Mouse (Mus musculus): ENCODE data around the gene Cpeb4.
A peak's percentile ranks its signal among the peaks of the same experiment; 100 is the strongest.

The Cpeb4 gene

DNA sequence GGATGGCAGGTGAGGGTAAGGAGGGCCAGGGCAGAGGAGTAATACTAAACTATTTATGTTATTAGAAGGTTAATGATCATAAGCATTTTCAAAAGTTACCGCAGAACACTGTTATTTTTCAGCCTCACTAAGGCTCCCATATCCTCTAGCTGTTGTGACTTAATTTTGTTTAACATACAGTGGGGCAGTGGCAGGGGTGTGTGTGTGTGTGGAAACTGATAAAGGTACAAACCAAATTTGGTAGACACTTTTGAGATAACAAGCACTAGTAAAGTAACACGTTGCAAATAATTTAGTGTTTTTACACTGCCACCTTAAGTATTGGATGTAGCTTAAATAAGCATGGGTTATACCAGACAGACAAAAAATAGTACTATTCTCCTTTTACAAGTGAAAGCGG lies 24.9 kb downstream of the Cpeb4 start:
- no peak for DNase-seq (ENCODE audit: low read depth, low spot score)

DNA sequence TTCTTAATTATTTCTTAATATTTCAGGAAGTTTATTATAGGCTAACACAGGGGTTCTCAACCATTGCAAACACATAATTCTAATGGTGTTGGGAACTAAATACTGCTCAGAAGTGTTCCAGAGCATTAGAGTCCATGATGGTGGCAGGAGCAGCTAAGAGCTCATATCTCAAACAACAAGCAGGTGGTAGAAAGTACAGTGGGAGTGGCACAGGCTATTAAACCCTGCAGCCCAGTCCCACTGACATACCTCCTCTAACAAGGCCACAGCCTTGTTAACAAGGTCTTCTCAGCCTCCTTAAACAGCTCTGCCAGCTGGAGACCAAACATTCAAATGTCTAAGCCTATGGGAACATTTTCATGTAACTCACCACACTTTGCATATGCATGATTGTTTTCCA lies 27.2 kb downstream of the Cpeb4 start:
- no peak for DNase-seq (ENCODE audit: low read depth, low spot score)

DNA sequence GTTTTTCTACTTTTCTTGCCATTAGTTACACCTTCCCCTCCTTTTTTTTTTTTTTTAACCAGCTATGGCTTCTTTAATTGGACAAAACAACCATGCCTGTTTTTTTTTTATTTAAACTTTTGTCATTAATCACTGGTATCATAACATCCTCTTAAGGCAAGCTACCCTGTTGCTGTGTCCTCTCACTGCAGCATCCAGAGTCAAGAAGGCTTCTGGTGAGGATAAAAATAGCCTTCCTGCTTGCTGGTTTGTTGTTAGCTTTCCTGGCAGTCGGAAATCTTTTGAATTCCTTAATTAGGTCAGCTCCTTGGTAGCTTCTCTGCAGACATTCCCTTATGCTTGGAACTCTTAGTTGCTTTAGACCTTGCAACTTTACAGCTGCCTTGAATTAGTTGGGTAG lies 28.7 kb downstream of the Cpeb4 start:
- DNase-seq (ENCODE audit: low read depth, low spot score): no peak

DNA sequence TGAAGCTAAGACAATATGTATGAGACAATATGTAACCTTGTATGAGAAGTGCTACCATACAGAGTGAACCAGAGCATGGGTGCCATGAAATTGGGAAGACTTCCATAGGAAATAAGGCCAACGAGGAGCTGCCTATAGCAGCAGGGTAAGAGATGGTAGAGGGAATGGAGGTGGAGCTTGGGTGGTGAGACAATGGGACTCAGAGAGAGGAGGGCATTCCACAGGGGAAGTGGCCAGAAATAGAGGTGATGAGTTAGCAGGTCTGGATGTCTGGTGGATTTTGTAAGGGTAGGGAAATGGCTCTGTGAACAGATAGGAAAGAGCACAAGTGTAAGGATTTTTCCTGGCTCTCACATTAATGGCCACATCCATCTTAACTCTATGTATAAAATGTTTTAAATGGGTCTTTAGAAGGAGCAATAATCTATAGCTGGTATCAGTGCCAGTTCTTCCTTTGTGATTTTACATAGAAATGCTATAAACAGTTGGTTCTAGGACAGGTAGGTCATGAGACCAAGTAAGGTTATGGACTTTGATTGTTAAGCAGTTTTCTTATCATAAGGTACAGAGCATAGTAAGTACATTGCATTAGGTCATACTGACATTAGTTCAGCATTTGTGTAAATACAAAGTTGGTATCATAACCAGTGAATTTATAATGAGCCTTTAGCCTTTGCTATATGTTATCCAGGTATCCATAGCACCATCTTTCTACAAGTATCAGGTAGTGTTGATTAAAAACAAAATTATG lies 30.4 kb downstream of the Cpeb4 start:
- no peak for DNase-seq (ENCODE audit: low read depth, low spot score)

DNA sequence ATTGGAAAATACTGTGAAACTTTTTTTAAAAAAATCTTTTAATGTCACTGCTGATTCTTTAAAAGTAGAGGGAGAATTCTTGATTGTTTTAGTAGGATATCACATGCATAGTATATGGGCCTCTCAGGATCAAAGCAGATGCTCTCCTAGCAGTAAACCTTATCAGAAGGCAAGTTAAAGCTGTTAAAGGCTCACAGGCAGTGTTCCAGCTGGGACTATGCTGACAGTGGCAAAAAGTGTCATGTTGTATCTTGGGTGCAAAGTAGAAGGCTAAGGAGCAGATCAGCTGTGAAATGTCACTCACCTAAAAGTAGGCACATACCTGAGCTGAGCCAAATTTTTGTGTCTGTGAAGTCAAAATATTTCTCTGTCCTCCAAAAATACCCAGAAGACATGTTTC lies 34.5 kb downstream of the Cpeb4 start:
- no peak for DNase-seq (ENCODE audit: low read depth, low spot score)

DNA sequence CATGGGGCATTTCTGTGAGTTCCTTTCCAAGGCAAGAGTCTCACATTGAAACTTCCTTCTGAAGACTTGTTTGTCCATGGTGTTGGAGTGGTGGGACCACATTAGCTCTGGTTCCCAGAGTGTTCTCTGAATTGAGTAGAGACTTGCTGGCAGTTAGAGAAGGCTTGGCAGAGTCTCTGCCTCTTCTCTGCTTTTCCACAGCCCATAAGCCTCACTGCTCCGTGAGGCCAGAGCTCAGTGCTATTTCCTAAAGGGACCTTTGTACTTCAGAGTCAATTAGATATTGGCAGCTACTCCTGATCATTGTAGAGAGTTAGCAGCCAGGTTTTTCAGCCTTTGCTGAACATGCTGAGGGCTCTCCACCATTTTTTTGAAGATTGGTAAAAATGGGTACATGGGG lies 35.6 kb downstream of the Cpeb4 start:
- no peak for DNase-seq (ENCODE audit: low read depth, low spot score)

DNA sequence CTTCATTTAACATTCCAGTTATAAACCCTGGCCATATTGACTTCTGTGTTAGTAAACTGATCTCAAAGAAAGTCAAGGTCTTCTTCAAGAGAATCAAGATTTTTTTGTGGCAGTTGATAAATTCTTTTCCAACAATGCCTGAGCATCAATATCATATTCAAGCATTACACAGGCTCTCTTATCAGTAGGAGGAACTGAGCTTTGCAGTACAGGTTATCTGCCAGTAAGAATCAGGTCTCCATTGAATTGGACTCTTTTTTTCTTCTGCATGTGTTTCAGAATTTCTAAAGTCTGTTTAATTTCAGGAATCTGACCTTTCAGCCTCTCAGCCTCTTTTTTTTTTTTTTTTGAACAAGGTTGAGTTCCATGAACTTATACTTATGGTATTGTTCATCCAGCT lies 40.9 kb downstream of the Cpeb4 start:
- no peak for DNase-seq (ENCODE audit: low read depth, low spot score)

DNA sequence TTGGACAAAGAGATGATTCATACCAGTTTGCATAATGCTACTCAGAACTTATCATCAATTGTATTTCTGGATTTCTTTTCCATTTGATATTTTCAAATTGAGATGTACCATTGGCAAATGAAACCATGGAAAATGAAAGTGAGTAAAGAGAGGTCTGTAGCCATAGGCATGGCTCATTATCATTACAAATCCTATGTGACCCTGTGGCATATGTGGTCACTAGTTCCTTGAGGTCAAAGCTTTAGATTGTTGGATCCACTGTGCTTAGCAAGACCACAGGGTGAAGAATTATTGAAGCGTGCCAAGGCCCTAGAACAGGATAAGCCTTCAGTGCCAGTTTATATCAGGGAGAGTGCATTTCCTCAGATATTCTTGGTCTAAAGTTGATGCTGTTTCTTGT lies 45.8 kb downstream of the Cpeb4 start:
- no peak for DNase-seq (ENCODE audit: low read depth, low spot score)

DNA sequence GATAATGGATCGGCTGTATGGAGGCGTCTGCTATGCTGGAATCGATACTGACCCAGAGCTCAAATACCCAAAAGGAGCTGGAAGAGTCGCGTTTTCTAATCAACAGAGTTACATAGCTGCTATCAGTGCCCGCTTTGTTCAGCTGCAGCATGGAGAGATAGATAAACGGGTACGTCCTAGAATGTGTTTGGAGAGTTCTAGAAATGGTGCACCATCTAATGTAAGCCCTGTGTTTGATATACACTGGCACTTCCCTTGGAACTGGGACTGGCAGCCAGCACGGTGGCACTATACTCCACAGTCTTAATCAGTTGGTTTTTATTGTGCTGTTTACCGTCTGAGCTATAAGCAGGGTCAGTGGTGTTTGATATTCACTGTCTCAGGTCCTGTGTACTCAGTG lies 58.0 kb downstream of the Cpeb4 start:
- no peak for DNase-seq (ENCODE audit: low read depth, low spot score)

DNA sequence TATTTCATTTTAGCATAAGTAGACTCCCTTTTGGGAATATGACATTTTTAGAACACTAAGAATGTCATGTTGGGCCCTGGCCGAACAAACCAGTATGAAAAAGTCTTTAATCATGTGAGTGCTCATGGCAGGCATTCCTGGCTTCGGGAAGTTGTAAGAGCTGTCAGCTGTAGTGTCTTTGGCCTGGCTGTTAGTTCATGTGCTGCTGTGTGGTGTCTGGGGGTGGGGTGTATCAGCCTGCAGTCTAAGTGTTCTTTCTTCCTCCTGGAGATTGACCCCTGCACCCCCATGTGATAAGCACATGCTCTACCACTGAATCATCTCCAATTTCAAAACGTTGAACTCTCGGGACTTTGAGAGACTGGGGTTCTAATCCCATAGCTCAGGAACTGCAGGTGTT lies 63.6 kb downstream of the Cpeb4 start:
- no peak for DNase-seq (ENCODE audit: low read depth, low spot score)

DNA sequence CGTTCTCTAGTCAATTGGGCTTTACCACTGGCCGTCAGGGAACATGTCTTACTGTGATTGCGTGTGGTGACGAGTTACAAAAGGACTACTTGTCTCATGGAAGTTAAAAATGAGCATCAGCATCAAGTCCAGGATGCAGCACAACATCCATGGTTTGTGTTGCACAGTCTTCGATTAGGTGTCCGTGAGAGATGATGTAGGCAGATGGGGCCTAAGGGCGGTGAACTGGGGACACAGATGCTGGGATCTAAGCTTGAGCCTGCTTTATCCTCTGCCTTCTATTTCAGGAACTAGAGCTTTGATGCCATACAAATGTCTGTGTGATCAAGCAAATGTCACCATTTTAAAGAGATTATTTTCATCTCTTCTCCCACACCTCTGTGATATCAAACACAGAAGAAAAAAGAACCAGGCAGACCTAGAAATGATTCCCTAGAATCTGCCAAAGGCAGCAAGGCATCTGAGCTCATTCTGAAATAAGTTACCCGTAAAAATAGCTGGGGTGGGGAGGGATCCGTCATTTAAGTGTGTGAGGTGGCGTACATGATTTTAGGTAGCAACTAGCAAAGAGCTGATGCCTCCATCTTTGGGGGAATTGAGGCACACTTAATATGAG lies 65.0 kb downstream of the Cpeb4 start:
- DNase-seq (ENCODE audit: low read depth, low spot score): no peak

DNA sequence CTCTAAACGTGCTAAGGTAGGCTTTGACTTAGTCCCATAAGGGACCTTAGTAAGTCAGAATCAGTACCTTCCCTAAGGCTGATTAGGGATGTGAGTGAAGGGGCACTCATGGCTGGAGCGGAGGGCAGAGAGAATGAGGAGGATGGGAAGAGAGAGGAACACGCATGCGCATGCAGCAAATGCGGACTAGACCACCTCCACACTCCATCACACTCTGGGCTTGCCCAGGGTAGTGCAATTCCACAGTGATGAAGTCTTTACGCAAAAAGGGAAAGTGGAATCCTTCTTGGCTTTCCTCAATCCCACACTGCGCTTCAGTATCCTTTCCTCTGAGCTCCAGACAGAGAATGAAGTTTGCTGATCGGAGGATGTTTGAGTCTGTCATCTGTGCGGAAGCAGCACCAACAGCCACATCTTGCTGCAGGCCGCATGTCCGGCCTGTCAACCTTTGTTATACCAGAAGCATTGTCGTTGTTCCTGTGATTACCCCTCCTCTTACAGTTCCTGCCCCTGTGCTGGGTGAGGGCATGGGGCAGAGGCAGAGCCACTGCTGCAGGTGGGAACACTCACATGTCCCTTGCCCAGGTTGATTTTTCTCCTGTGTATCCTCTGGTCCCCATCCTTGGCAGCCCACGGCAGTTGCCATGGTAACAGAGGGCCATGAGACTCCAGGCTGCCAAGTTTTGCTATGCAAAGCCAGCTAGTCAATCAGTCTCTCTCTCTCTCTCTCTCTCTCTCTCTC lies 69.1 kb downstream of the Cpeb4 start:
- DNase-seq (ENCODE audit: low read depth, low spot score): peak; percentile 81

DNA sequence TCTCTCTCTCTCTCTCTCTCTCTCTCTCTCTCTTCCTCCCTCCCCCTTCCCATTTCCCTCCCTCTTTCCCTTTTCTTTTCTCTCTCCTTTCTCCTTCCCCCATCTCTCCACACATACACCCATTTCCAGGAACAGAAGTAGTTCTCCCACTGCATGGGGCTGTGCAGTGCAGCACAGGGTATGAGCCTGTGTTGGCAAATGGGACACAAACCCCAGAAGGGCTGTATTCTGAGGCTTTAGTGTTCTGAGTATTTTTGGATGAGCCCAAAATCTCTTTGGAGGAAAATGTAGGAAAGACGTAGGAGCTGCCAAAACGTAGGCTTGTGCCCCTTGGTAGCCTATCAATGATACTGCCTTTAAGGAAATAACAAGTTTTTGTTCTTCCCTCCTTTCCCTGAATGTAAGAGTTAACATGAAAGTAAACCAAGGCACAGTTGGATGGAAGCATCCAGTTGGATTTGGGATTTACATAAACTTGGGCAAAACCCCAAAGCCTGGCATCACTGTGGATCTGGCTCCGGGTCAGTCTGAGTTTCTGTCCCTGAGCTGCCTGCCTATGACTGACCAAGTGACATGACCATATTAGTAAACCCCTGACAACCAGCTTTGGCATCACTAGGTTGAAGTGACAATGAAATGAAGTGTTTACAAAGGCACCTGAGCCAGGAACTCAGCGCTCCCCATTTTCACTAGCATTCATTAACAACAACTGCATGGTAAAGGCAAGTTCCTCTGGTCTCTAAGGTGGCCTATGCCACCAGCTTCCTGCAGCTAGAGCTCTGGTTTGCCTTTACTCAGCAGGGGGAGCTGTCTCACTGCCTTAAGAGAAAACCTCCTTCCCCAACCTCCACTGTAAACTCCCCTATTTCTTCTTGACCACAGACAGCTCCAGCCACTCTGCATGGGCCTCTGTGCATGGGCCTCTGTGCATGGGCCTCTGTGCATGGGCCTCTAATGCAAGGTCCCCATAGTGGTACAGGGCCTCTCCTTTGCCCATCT lies 69.9 kb downstream of the Cpeb4 start:
- DNase-seq (ENCODE audit: low read depth, low spot score): no peak

DNA sequence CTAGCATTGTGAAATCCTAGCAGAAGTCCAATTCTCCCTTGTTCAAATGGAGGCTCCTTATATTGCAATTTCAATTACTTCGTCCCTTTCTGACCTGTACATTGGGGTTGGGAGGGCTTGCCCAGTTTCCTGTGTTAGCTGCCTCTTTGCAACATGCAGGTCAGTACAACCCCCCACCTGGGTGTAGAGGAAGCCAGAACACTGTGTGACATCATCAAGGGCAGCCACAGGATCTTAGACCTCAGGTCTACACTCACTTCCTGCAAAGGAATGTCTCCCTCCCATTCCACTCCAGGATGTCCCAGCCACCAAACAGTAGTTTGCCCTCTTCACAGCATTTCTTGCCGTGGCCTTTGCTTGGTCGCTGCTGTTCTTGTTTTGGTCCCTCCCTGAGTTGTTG lies 73.5 kb downstream of the Cpeb4 start:
- DNase-seq (ENCODE audit: low read depth, low spot score): no peak

DNA sequence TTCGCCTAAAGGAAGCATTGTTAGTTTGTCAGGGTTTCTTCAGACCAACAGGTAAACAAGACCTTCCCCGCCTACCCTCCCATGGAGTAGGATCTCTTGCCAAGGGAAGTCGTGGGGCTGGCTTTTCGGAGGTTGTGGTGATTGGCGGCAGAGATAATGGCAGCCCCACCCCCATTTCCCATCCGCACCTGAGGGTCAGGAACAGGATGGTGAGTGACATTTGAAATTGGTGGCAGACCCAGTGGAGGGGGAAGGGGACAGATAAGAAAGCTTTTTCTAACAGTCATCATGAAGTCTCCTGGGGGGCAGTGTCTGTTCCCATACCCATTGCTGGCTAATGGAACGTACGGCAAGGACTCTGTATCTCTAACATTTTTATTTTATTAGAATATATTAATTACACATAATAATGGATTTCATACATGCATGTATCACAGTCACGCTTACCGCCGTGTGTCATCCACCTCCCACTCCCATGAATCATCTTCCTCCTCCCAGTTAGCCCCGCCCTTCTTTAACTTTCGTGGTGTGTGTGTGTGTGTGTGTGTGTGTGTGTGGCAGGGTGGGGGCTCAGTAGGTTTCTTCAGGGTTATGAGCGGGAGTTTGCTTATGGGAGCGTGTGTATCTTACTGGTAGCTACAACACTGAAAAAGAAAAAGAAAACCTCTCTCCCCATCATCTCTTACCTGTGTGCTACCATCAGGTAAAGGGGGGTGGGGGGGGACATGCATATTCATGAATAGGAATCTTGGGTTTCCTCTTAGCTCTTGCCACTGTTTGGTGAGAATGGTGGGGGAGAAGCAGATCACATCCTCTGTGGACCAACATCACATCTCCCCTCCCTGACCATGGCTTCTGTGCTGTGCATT lies 76.7 kb downstream of the Cpeb4 start:
- DNase-seq (ENCODE audit: low read depth, low spot score): no peak

DNA sequence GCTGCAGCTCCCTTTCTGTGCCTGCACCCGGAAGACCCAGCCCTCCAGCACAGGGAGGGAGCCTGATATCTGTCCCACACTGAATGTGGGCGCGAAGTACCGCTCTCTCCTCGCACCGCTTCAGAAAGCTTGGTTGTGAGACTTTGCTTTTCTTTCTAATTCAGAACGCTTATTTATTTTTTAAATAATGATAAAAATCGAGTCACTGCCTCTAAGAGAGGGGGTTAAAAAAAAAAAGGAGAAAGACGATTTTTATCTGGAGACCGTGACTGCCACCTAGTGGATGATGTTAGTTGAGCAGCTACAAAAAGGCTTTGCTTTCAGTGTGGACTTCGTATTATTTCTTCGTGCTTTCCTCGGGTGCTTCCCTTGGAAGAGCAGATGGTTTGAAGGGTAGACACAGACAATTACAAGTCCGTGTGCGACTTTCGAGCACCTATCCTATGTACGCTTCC lies 77.3 kb downstream of the Cpeb4 start:
- DNase-seq (ENCODE audit: low read depth, low spot score): peak; percentile 76

DNA sequence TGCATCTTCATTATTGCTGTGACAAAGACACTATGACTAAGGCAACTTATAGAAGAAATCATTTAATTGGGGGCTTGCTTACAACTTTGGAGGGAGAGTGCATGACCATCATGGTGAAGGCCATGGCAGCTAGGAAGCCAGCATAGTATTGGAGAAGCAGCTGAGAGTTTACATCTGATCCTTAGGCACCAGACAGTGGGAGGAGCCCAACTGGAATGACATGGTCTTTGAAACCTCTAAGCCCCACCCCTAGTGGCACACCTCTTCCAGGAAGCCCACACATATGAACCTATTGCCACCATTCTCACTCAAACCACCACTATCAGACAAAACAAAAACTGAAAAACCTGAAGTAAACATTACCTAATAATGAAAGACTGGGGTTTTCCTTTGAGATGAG lies 88.1 kb downstream of the Cpeb4 start:
- no peak for DNase-seq (ENCODE audit: low read depth, low spot score)

DNA sequence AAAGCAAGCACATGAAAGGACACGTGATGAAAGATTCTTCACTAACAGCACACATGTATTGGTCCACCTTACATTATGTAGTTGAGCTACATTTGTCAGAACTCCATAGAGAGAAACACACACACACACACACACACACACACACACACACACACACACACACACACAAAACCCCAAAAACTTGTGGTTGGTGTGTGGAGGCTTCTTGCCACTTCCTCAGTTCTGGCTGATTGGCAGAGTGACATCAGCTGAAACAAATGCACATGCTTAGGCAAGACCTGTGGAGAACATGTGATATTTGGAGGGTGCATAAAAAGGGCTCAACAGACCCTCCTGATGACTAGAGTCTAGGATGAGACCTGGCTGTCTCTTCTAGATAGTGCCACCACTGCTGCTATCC lies 92.0 kb downstream of the Cpeb4 start:
- DNase-seq (ENCODE audit: low read depth, low spot score): no peak

DNA sequence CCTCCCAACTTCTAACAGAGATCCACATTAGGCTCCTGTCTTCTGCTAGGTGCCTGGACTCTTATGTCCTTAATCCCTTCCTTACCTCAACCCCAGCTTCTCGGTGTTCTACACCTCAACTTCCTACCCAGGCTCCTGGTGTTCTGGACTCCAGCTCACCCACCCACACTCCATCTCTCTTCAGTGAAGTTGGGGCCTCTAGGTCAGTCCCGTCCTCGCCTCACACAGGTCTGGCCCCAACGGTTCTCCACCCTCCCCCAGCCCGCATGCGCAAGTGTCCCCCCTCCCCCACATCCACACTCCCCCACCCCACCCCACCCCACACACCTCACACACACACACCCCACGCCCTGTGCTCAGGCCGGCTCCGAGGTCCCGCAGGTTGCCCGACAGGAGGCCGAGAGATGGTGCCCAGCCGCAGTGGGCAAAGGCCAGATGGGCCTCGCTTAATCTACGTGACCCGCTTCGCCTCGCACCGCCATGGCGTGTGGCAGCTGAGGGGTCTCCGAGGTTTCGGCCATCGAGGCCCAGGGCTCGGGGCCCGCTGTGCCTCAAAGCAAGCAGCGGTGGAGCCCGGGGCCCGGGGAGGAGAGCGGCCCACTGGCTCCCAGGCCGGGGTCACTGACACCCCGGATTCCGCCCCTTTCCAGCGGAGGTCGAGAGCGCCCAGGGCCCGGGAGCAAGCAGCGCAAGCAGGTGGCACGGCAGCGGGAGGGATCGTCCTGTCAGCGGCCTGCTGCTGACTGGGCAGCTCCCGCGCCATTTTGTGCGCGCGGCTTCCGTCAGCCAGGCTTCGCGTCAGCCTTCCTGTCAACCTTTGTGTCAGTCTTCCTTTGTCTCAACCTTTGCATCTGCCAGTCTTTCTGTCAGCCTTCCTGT lies 93.5 kb downstream of the Cpeb4 start, which contains the start of gene 4930524B15Rik:
Gene 4930524B15Rik (plus strand): TSS at position 337 of the 879 bp plus-strand sequence.
- no peak for DNase-seq (ENCODE audit: low read depth, low spot score)

DNA sequence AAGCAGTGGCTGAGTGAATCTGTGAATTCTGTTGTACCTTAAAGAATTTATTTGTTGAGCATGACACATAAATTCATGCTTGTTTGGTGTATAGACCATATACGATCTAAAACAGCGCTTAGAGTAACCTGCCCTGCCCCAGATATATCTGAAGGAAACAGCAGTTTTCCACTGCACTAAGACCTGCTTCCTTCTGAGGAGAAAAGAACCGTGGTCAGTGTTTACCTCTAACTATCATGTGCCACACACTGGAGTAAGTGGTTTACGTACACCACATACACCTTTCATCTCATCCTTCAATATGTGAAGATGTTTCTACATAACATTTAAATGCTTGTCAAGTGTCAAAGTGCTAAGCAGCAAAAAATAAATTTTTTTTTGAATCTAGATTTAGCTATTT lies 102.1 kb downstream of the Cpeb4 start:
- no peak for DNase-seq (ENCODE audit: low read depth, low spot score)

Data from brain, embryonic 18.5 days (tissue).